Mouse (Mus musculus) urinary bladder, adult 2 months (tissue): Measurements from ENCODE around the gene Vwa1. TPM values are rescaled to one million over a fixed set of nuclear protein-coding genes. Genes with fewer than 3 reads are reported as not detected.

Experiments
- DNase-seq: peaks from one replicate; pipeline ENCODE4 v3.0.0; 2022; ENCODE audit warnings: low spot score
- polyA plus RNA-seq: library from polyadenylated mRNA; depleted of rRNA; stranded (reverse); fragments of >200 nt; gene quantifications from 2 replicates; pipeline ENCODE4 v1.2.3, GENCODE M21; 2012

Vwa1 gene
- polyA plus RNA-seq, 1 experiment = 29.3 TPM

DNA sequence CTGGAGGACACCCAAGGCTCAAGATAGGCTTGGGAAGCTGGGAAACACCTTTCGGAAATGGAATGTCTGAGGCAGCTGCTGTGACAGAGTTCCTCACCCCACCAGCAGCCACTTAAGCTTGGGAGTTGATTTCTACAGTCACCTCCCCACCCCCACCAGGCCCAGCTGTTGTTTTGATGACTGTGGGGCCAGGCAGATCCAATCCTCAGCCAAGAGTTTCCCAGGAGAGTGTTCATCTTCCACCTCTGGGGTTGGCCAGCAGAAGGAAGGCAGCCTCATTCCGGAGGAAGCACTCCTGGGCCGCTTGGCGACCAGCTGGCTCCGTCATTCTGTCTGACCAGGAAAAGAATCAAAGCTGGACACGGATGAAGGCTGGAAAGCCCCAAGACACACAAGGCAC is 6.4 kb upstream of the Vwa1 start:
- no peak for DNase-seq

DNA sequence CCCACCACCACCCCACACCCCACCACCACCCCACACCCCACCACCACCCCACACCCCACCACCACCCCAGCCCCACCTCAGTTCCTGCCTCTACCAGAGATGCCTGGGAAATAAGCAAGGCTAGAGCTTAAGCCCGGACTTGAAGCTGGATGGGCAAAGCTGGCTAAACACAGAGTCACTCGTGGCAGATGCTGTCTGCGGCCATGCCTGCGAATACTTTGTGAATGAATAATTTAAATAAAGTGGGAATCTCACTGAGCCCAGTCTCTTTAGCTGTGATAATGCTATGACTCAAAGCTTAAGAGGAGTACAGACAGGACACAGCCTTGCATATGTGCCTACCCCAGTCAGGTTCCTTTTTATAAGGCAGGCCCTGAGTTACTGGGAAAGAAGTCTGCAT is 5.0 kb upstream of the Vwa1 start:
- no peak for DNase-seq

DNA sequence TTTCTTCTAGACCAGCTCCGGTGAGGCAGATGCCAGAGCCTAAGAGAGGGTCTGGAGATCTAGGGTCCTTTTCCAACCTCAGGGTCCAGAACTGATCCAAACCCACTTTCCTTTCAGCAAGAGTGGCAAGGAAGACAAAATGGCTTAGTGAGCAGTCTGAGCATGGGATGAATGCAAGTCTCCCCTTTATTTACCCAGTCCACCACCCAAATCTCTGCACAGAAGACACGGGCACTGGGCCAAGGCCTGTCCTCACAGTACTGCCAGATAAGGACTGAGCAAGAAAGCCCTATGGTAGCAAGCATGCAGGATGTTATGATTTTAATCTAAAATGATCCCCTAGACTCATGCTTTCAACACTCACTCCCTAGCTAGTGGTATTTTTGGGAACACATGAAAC is 3.3 kb upstream of the Vwa1 start:
- no peak for DNase-seq

DNA sequence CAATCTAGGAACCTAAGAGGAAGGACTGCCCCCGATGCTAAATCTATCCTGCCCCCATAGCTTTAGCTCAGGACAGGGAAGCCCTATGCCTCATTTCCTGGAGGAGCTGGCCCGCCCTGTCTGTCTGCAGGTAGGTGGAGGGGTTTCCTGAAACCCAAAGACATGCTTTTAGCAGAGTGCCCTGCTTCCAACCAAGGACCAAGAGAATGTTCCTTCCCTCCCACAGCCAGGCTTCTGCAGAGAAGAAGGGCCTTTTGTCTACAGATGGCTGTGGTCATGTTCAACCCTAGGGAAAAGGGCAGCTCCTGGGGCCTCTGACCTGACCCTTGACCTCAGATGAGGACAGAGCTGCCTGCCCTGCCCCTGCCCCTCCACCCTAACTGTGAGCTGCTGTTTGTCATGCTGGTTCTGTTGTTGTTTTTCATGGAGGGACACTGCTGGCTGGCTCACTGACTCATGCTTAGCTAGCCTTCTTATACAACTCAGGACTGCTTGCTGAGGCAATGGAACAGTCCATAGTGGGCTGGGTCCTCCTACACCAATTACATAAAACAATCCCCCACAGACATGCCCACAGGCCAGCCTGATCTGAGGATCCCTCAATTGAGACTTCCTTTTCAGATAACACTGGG is 2.3 kb upstream of the Vwa1 start:
- DNase-seq = no peak

DNA sequence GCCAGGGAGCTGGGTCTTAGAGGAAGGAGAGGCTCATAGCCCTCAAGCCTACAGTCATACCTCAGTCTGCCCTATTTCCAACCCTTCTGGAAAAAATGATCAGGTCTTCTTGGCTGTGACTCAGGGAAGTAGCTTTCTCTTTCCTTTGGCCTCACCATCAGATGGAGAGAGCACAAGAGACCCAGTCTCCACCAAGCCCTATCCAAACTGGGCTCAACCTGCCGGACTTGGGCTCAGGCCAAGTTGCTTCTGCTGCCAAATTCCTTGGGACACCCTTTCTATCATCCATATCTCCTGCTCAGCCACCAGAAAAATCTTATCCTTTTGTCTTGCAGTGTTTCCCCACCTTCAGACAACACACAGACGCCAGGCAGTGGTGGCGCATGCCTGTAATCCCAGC is 1.4 kb upstream of the Vwa1 start:
- DNase-seq = no peak

DNA sequence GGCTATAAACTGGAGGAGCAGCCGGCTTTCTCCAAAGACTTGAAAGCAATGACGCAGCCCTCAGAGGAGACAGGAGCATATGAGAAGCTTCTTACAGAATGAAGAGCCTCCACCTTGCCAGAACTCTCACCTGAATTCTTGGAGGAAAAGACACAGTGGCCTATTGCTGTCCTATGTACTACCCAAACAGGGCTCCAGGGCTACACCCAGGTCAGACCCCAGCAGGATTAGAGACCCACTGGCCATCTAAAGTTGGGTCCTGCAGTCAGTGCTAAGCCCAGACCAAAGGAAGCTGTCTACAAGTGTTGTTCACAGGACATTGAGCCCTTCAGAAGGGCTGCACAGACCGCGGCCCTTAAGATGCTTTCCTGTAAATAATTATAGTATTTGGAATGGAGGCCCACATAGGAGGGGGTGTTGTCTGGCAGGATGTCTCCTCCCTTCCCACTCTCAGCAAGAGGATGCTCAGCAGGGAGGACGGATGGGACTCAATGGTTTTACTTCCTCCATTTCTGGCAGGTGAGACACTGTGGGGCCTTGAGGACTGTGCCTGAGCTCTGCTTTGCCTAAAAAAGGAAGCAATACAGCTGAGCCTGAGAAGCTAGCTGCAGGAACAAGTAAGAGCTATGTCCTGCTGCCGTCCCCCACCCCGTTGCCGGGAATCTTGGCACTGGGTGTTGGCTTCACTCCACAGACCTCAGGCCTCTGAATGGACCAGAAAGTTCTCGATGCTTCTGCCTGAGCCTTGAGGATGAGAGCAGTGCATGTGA is 658 bp upstream of the Vwa1 start:
- DNase-seq = no peak

DNA sequence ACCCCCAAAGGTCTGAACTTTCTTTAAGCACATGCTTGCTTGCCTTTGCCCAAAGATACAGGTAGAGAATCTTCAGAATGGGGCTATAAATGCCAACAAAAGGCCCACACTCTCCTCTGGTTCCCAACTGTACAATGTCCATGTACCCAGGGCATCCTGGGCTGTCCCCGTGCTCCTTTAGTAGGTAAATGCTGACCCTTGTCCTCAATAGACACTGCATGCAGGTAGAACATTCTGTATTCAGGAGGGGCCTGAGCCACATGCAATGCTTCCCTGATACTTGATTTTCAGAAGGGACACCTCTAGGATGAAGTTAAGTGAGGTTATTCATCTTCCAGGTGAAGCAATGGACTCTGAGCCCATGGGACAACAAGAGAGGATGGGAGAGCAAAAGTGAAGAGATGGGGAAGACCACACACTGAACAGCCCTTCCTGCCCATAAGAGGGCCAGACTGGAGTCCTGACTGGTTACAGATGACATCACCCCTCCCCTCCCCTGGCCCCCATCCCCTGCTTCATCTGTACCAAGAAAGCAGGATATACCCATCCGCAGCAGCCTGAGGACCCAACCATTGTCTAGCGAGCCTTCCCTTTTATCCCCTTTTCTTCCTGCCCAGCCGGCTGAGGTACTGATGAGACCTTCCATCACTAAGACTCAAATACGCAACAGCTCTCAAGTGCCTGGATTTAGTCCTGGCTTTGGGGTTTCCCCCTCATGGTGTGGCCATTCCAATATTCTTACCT is 991 bp downstream of the Vwa1 start:
- no peak for DNase-seq

DNA sequence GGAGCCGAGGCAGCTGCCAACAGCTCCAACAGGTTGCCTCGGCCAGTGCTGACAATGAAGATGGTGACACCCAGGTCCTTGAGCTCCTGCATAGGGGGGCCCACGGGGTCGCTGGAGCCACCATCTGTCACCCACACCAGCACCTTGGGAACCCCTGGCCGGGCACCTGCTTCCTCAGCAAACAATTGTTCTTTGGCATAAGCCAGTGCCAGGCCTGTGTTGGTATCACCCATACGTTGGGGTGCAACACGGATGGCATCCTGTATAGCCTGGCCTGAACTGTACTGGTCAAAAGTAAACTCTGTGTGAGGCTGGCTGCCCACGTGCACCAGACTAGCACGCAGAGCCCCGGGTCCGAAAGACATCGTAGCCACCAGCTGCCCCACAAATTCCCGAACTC is 1.7 kb downstream of the Vwa1 start:
- DNase-seq = no peak

DNA sequence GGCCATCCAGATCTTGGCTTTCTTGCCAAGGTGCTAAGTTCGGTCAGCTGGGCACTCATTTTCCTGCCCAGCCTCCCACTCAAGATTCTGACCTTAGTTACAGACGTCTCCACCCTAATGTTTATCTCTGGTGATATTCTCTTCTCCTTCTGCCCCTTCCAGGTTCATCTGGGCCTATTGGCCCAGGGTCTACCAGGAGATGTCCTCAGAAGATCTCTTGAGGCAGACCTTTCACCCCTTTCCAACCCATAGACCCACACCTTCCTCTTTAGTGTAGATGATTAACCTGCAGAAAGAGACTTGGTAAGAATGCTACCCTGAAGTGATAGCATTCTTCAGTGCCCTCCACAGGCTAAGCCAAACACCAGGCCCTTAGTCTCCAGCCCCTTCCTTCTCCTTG is 2.8 kb downstream of the Vwa1 start:
- no peak for DNase-seq

DNA sequence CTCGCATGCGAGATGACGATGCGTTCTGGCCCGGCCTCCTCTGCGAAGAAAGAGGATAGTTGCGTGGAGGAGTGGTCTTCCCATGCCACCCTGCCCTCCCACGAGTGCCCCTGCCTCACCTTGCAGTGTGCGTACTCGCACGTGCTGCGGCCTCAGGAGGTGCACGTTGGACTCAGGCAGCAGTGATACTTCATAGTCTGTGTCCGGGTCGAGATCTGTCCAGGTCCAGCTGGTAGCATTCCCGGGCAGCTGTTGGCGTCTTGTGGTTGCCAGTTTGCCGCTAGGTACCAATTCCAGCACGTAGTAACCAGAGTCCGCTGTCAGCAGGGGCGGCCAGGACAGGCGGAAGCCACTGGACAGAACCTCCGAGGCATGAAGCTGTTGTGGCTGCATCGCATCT is 3.9 kb downstream of the Vwa1 start:
- DNase-seq = no peak

DNA sequence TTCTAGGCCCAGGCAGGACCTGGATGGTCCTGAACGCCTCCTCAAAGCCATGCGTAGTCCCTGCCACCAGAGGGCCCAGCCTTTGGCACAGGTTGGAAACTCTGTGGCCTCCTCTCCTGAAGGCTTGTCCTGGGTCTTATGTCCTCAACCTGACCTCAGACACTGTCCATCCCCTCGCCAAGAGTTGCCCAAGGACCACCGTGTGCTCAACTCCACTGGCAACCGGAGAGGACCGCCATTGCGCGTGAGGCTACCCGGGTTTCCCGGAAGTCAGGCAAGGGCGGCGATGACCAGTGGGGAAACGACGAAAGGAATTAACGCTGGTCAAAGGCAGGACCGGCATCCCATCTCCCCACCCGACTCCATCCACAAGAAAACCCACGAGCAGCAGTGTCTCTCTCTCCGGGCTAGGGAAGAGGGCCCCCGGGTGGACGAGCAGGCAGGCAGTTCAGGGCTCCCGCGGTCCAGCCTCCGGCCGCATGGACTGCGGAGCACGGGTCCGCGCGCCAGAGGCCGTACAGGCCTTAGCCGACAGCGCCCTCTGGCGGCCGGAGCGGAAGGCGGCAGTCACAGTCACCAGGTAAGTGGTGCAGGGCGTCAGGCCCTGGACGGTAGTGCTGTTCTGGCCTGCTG is 4.5 kb downstream of the Vwa1 start:
- peak; percentile 91 for DNase-seq

DNA sequence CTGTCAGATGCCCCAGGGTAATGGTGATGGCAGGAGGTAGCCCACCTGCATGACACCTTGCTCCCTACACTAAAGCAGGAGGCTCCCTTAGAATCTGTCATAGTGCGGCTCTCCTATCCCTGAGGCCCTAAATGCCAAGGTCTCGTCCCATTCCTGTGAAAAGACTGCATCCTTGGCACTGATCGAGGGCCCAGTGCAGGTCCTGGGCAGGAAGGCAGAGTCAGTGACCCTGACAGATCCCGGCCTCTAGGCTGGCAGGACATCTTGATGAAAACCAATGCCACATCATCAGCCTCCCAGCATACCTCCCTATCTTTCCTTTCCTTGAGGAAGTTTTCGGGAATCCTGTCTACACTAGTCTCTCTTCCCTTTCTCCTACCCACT is 5.0 kb downstream of the Vwa1 start:
- DNase-seq = no peak

DNA sequence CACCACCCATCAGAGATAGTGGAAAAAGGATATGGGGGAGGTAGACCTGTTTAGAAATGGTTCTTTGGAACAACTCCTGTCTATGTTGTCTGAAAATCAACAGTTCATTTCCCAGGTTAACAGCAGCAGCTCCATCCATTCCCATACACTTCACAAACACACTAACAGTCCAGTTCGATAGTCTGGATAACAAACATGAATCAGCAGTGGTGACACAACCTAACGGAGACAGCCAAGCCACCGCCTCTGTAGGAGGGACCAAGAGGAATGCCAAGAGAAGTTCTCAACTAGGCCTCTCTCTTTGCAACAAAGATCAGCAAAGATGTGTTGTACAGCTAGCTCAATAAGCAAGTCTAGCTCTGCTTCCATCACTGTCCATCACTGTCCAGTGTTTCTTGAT is 12.1 kb downstream of the Vwa1 start:
- DNase-seq = no peak

DNA sequence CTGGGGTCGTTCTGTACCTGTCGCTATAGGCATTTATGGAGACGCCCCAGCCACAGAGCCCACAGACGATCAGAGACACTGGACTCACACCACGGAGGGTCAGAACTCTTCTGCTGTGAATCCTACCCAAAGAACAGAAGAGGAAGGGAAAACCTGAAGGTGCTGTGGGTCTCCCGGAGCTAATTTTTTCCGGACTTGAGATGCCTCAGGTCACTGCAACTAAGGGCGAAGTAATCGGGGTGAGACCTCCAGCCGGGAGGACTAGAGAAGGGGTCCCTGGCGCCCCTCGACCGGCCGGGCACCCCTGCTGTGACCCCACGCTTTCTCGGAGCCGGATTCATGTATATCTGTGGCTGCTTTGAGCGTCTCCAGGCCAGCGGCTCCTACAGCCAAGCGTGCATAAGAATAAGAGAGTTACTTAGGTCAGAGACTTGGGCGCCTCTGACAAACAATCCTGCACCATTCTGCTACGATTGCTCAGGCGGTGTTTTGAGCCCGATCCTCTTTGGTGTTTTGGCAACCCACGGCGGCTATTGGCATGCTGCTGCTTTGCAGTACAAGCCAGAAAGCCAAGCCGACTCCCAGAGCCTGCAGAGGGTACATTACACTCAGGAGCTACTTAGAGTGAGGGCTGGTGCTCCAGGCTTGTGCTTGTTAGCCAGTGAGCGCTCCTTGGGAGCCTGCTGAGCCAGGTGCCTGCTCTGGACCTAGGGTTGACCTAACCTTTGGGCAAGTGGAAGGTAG is 13.0 kb downstream of the Vwa1 start:
- no peak for DNase-seq

DNA sequence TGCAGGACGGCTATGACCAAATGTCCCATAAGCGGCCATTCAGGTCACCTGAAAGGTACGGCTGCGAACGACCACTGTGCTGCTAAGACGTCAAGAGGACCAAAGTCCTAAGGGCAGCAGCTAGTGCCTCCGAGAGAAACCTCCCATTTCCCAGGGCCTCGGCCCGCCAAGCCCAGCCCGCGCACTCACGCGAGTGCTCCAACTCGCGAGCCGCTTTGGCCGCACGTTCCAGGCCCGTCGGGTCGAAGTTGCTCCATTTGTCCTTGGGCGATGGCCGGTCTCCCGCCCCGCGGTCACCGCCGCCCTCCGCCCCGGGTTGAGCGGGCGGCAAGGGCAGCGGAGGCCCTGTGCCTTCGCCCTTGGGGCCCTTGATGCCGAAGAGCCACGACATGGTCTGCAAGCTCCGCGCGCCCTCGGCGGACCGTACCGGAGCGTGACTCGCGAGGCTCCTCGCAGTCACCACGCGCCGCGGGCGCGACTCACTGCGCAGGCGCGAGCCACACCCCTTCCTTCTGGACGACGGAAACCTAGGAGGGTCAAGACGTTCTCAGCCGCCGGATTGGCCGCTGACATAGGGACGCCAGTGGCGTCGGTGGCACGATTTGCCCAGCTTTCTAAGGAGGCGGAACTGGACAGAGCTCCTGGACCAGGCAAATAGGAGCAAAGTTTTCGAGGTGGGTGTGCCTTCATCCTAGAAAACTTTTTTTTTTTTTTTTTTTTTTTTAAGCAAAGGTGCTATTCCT is 13.7 kb downstream of the Vwa1 start, which contains the start of gene Atad3a:
Gene Atad3a (minus strand): TSS at position 481 of the 743 bp plus-strand sequence.
- peak; percentile 95 for DNase-seq

DNA sequence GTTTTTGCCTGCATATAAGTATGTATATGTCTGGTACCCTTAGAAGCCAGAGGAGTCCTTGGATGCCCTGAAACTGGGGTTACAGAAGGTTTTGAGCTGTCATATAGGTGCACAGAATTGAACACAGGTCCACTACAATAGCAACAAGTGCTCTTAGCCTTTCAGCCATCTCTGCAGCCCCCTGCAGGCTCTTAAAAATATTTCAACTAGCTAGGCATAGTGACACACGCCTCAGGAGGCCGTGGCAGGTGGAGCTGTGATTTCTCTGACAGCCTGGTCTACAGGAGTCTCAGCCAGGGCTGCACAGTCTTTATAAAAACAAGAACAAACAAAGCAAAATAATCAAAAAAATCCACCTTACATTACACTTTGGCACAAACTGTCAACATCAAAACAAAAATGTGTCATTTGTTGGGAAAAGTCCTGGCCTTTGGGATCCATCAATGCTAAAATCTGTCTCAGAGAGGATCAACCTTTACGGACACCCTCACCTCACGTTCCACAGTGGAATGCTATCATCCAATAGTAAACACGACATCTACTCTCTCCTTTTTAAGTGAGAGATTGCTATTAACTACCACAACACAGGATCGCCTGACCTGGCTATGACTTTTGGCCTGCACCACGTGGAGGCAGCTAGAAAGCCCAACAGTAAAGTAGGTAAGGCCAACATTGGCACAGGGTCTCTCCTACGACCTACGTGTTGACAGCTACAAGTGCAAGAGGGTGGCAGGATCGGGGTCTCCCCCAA is 14.5 kb downstream of the Vwa1 start:
- DNase-seq = no peak

DNA sequence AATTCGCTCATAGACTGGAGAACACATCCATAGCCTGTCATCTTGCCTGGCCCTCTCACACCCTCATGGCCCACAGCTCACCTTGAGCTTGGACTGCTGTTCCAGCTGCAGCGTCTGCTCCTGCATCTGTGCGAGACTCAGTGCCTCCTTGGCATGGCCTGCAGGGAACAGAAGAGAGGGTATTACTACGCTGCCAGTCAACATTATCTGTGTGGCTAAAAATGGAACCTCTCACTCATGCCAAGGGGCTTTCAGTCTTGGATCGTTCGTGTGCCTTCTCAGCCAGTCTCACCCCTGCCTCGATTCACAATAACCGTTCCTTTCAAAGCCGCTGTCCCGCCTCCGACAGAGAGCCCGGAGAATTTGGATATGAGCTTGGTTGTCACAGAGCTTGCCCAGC is 17.5 kb downstream of the Vwa1 start:
- no peak for DNase-seq

DNA sequence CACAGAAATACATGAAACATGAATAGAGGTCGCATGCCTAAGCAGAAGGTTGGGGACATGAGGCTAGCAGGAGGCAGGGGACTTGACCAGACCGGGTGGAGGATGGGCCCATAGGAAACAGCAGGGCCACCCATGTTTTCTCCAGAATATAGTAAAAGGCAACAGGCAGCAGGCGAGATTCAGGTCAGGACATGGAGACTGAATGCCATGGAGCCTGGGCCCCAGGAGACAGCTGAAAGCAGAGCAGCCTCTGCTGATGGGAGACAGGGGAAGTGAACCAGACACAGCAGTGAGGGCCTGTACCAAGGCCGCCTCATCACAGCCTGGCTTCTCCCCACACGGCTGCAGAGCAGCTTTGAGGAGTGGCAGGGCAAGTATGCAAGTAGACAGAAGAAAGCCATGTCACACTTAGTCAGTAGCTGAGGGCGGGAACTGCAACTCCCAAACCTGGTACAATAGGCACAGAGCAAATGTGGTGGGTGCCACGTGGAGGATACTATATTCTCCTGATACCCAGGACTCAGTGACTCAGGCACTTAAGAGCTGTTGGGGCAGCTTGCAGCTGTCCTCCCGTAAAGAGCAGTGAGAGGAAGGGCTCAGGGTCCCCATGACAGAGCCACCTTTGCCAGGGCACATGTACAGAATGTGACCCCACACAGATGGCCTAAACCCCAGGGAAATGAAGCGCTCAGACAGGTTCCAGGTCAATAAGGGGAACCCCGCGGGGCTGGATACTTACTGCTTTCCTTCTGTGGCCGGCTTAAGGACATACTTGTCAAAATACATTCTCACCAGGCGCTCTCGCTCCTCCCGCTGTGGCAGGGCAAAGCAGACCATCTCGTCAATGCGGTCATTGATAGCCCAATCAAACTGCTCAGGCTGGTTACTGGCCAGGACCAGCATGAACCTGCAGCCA is 27.7 kb downstream of the Vwa1 start:
- no peak for DNase-seq

DNA sequence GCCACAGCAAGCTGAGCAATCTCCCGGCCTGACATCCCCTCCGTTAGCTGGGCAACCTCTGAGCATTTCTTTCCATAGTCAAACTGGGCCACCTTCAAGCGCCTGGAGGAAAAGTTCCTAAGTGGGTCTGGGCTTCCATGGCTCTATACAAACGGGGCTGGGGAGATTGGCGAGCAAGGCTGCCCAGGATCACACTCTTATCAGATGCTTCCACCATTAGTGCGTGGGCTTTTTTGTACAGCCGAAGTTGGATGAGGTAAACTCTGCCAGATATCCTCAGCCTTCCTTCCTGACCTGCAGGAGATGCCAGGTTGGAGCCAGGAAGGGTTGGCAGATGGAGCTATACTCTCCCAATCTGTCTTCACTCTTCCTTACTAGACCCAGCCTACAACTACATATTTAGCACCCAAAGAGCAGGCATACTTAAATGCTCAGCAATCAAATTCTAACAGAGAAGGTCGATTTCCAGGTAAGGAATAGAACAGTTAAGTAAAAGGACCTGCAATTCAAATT is 28.4 kb downstream of the Vwa1 start:
- no peak for DNase-seq
